Mouse (Mus musculus): ENCODE results near the gene Fam78b. TPM values are rescaled to one million over a fixed set of nuclear protein-coding genes. Genes with fewer than 3 reads are reported as not detected.

Fam78b gene
- total and polyA plus RNA-seq, 2 experiments from 2014 or later: 8.2 to 20.2 TPM

DNA sequence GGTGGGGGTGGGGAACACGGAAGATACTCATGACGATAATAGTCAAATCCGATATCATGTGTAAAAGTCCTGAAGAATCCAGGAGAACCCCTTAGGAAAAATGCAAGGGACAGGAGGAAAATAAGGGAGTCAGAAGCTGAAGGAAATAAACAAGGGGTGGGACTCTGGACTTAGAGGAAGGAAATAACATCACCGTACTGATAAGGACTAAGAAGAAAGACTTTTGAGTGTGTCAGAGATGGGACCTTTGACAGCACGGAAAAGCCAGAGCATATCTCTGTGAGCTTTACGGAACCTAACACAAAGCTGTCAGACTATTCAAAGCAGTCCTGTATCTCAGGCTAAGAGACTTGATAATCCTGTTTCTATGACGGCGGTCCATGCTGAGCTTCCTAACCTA, 5.0 kb upstream of the Fam78b start:
- DNase-seq (ENCODE audit: low spot score) (no peak), ATAC-seq (ENCODE audit: low FRiP score) (no peak)
- Histone ChIP-seq H3K4me3 (ENCODE audit: low read depth, low read length) (no peak overlapping the region), H3K27ac (ENCODE audit: low read depth, low read length) (no peak overlapping the region), H3K4me2 (ENCODE audit: low read depth, low read length, poor library complexity, severe bottlenecking) (no peak overlapping the region), H3K4me1 (ENCODE audit: insufficient read depth, low read length) (no peaks in the 10 kb centered on the region), H3K27me3 (ENCODE audit: insufficient read depth, low read length) (no peaks in the 10 kb centered on the region), H3K9ac (replicated peaks; ENCODE audit: low read length, poor library complexity, severe bottlenecking) (no peak overlapping the region), H3K9me3 (ENCODE audit: low read length) (no peaks in the 10 kb centered on the region), H3K36me3 (ENCODE audit: insufficient read depth, low read length) (no peaks in the 10 kb centered on the region)
- no peak for TF ChIP-seq CTCF (IDR thresholded peaks at IDR 0.05)
- WGBS: 93% methylated on average over 8 of the region's 8 CpGs

DNA sequence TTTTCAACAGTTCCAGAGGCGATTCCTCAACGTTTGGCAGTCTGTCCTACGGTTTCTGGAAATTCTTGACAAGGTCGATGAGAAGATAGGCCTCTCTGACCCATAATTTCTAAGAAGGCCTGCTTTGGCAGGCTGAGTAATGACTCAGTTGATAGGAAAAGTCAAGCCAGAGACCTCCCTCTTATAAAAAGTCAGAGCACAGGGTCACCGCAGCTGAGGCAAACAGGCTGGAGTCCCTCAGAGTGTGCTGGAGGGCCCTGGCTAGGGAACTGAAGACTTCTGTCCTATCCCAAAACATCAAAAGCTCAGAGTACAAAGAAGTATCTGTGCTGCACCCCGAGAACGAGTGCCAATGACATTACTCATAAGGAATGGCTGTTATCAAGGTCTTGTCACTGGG, 4.4 kb upstream of the Fam78b start:
- no peak overlapping the region for H3K4me3 ChIP-seq (ENCODE audit: low read depth, low read length)
- WGBS: 81% methylated on average over 7 of the region's 7 CpGs
- H3K9me3 ChIP-seq (ENCODE audit: low read length): no peaks in the 10 kb centered on the region
- no peaks in the 10 kb centered on the region for H3K4me1 ChIP-seq (ENCODE audit: insufficient read depth, low read length)
- H3K4me2 ChIP-seq (ENCODE audit: low read depth, low read length, poor library complexity, severe bottlenecking): no peak overlapping the region
- no peaks in the 10 kb centered on the region for H3K27me3 ChIP-seq (ENCODE audit: insufficient read depth, low read length)
- no peak overlapping the region for H3K27ac ChIP-seq (ENCODE audit: low read depth, low read length)
- TF ChIP-seq CTCF (IDR thresholded peaks at IDR 0.05): no peak
- no peaks in the 10 kb centered on the region for H3K36me3 ChIP-seq (ENCODE audit: insufficient read depth, low read length)
- ATAC-seq (ENCODE audit: low FRiP score): no peak
- H3K9ac ChIP-seq (replicated peaks; ENCODE audit: low read length, poor library complexity, severe bottlenecking): no peak overlapping the region
- DNase-seq (ENCODE audit: low spot score): no peak

DNA sequence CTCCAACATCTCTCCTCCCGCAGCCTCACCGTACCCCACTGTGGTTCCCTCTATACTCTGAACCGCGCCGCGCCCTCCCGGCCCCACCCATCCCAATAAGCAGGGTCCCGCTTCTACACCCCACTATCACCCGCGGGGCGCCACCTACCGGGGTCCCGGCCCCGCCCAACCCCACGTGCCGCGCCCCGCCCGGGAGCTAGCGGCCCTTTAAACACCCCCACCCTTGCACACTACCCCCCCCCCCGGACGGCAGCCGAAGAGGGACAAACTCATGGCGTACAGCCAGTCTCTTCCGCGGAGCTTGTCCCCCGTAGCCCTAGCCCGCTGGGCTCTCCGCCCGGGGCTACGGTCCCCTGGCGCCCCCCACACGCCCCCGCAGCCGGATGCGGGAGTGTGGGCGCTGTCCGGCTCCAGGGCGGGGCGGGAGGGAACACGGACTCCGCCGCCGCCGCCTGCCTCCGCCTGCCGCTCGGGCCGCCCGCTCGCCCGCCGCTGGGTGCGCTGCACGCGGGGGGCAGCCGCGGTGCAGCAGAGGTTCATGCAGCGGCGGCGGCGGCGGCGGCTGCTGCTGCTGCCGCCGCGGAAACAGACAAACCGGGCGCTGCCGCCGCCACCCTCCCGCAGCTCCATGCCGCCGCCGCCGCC, 566 bp upstream of the Fam78b start:
- Histone ChIP-seq H3K4me2 (ENCODE audit: low read depth, low read length, poor library complexity, severe bottlenecking) (peak overlapping the region; percentile 84), H3K27ac (ENCODE audit: low read depth, low read length) (peak overlapping the region; percentile 91), H3K4me3 (ENCODE audit: low read depth, low read length) (peak overlapping the region; percentile 81), H3K4me1 (ENCODE audit: insufficient read depth, low read length) (no peaks in the 10 kb centered on the region), H3K9ac (replicated peaks; ENCODE audit: low read length, poor library complexity, severe bottlenecking) (peak overlapping the region; percentile 88), H3K36me3 (ENCODE audit: insufficient read depth, low read length) (no peaks in the 10 kb centered on the region), H3K27me3 (ENCODE audit: insufficient read depth, low read length) (no peaks in the 10 kb centered on the region), H3K9me3 (ENCODE audit: low read length) (no peaks in the 10 kb centered on the region)
- DNase-seq (ENCODE audit: low spot score) (peak; percentile 71), ATAC-seq (ENCODE audit: low FRiP score) (peak; percentile 82)
- TF ChIP-seq CTCF (IDR thresholded peaks at IDR 0.05): peak; percentile 19; the same call in 1 of the 2 replicates
- under 1% methylated on average over 45 of the region's 76 CpGs for WGBS

DNA sequence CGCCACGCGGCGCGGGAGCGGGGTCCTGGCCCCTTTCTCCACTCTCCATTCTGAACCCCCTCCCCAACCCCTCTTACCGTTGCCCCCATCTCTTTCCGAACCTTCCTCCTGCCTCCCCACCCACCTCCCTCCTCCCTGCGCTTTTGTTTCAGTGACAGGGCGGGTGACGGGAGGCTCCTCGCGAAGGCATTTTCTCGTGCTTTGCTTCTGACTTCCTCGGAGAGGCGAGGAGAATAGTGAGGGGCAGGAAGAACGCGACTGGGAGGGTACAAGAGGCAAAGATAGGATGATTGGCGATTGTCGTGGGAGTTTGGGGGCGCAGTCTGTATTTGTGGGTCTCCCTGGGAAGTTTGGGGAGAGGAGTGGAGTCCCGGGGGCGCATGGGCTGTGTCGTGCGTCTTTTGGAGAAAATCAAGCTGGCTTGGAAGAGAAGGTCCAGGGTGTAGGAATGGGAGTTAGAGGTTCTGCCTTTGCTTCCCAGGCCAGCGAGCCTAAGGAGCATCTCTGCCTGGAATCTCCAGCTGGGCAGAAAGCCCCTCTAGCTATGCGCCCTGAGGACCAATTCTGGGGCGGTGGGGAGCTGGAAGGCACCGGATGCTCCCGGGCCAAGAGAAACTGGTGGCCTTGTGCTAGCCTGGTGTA, 748 bp downstream of the Fam78b start:
- DNase-seq (ENCODE audit: low spot score) (peak; percentile 40), ATAC-seq (ENCODE audit: low FRiP score) (peak; percentile 4; the same call in 1 of the 2 replicates)
- peak overlapping the region; percentile 91 for H3K27ac ChIP-seq (ENCODE audit: low read depth, low read length)
- TF ChIP-seq CTCF (IDR thresholded peaks at IDR 0.05): no peak
- H3K36me3 ChIP-seq (ENCODE audit: insufficient read depth, low read length): no peaks in the 10 kb centered on the region
- peak overlapping the region; percentile 81 for H3K4me3 ChIP-seq (ENCODE audit: low read depth, low read length)
- whole genome bisulfite sequencing: 0% methylated on average over 30 of the region's 30 CpGs
- no peaks in the 10 kb centered on the region for H3K4me1 ChIP-seq (ENCODE audit: insufficient read depth, low read length)
- peak overlapping the region; percentile 84 for H3K4me2 ChIP-seq (ENCODE audit: low read depth, low read length, poor library complexity, severe bottlenecking)
- H3K9ac ChIP-seq (replicated peaks; ENCODE audit: low read length, poor library complexity, severe bottlenecking): peak overlapping the region; percentile 88
- H3K27me3 ChIP-seq (ENCODE audit: insufficient read depth, low read length): no peaks in the 10 kb centered on the region
- H3K9me3 ChIP-seq (ENCODE audit: low read length): no peaks in the 10 kb centered on the region

DNA sequence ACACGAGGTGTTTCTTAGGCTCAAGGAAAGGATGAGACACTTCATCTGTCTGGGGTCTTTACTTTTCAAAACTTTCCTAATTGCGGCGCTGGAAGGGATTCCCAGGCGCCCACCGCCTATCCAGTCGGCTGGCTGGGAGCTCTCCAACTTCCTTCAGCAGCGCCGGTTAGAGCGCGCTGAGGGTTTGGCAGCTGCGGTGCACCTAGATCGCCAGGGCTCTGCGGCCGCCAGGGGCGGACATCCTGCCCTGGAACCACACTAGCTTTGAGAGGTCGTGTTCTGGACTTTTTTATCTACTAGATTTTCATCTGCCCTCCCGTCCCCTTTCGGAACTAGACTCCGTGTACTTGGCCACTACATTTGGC, 1.3 kb downstream of the Fam78b start:
- H3K9me3 ChIP-seq (ENCODE audit: low read length): no peaks in the 10 kb centered on the region
- DNase-seq (ENCODE audit: low spot score) (peak; percentile 81), ATAC-seq (ENCODE audit: low FRiP score) (no peak)
- no peaks in the 10 kb centered on the region for H3K36me3 ChIP-seq (ENCODE audit: insufficient read depth, low read length)
- H3K9ac ChIP-seq (replicated peaks; ENCODE audit: low read length, poor library complexity, severe bottlenecking): peak overlapping the region; percentile 88
- no peak overlapping the region for H3K27ac ChIP-seq (ENCODE audit: low read depth, low read length)
- H3K4me1 ChIP-seq (ENCODE audit: insufficient read depth, low read length): no peaks in the 10 kb centered on the region
- H3K4me3 ChIP-seq (ENCODE audit: low read depth, low read length): peak overlapping the region; percentile 81
- WGBS: 3% methylated on average over 19 of the region's 19 CpGs
- H3K4me2 ChIP-seq (ENCODE audit: low read depth, low read length, poor library complexity, severe bottlenecking): peak overlapping the region; percentile 84
- peak; percentile 64 for TF ChIP-seq CTCF (IDR thresholded peaks at IDR 0.05)
- H3K27me3 ChIP-seq (ENCODE audit: insufficient read depth, low read length): no peaks in the 10 kb centered on the region

DNA sequence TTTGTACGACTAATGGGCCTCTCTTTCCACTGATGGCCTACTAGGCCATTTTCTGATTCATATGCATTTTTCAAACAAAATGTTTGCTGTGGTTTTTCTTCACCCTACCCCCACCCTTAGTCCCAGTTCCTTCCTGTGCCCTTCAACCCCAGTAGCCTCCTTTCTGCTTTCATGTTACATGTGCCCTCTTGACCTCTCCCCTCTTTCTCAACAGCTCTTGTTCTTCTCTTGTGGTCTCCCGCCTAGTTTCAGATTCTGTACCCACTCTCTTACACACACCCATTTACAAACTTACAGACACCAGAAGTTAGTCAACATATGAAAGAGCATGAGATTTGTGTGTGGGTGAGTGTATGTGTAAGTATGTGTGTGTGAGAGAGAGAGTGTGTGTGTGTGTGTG, 3.4 kb downstream of the Fam78b start:
- Histone ChIP-seq H3K4me1 (ENCODE audit: insufficient read depth, low read length) (no peaks in the 10 kb centered on the region), H3K4me3 (ENCODE audit: low read depth, low read length) (no peak overlapping the region), H3K27me3 (ENCODE audit: insufficient read depth, low read length) (no peaks in the 10 kb centered on the region), H3K36me3 (ENCODE audit: insufficient read depth, low read length) (no peaks in the 10 kb centered on the region), H3K9ac (replicated peaks; ENCODE audit: low read length, poor library complexity, severe bottlenecking) (no peak overlapping the region), H3K27ac (ENCODE audit: low read depth, low read length) (no peak overlapping the region), H3K4me2 (ENCODE audit: low read depth, low read length, poor library complexity, severe bottlenecking) (no peak overlapping the region), H3K9me3 (ENCODE audit: low read length) (no peaks in the 10 kb centered on the region)
- WGBS: 85% methylated on average over 2 of the region's 2 CpGs
- no peak for TF ChIP-seq CTCF (IDR thresholded peaks at IDR 0.05)
- no peak for DNase-seq (ENCODE audit: low spot score)
- no peak for ATAC-seq (ENCODE audit: low FRiP score)

Data from midbrain, postnatal 0 days (tissue).